Mouse (Mus musculus) liver, embryonic 14.5 days (tissue): Measurements from ENCODE around the gene Bms1.

ENCODE experiments used
- CTCF ChIP-seq: IDR thresholded peaks from 2 replicates; pipeline ENCODE4 v1.5.1; 2016; ENCODE audit warnings: antibody characterized with exemption, low read depth, control low read depth
- EP300 ChIP-seq: IDR thresholded peaks from 2 replicates; pipeline ENCODE4 v1.6.1; 2016; ENCODE audit warnings: antibody characterized with exemption, low read depth

GRCm38 (mm10) chr6:118408510-118408909 is 10.8 kb downstream of the Bms1 start:
- TF ChIP-seq CTCF: no peak
- TF ChIP-seq EP300: no peak
